Mouse (Mus musculus): ENCODE measurements around the gene Cd80. TPM values are rescaled to one million over a fixed set of nuclear protein-coding genes. Genes with fewer than 3 reads are reported as not detected.
A peak's percentile ranks its signal among the peaks of the same experiment; 100 is the strongest.

Cd80 gene
- polyA plus RNA-seq, 2 experiments, result 0.15 to 0.35 TPM

DNA sequence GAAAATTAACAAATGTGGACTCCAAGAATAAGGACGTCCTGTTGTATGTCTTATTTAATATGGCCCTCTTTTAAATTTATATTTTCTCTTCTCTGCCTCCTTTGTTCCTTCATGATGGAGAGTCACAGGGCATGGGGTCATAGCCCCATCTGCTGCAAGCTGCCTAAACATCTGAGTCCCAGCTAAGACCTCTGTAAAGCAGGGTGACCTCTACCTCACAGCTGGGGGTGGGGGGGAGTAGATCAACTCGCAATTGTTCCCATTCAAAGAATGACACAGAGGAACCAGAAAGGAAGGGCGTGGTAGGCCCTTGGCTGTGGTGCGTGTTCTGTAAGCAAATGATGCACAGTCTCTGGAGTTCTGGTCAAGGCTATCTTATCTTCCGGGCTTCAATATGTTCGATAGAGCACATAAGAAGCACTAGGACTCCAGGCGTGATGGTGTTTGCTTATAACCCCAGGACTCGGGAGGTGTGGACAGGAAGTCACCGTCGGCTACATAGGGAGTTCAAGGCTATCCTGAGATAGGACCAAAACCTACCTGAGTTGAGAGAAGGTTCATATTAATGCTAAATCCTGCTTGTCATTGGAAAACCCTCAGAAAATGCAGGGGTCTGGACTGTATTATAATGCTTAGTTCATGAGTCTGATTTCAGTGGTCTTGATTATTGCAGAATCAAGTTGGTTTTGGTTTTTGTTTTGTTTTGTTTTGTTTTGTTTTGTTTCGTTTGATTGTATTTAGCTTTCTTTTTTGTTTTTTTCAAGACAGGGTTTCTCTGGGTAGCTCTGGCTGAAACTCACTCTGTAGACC lies 16.5 kb downstream of the Cd80 start:
- TF ChIP-seq CTCF (IDR thresholded peaks at IDR 0.05; ENCODE audit: low read depth), result no peak
- no peak for TF ChIP-seq EP300 (IDR thresholded peaks at IDR 0.05; ENCODE audit: low read depth)
- peaks cover 26 to 42% of the 10 kb centered on the region in 2 experiments for H3K4me1 ChIP-seq (replicated peaks; ENCODE audit: control insufficient read depth in 2 of 2, insufficient read depth in 2 of 2, low read length in 1 of 2)
- no peaks in the 10 kb centered on the region for H3K27me3 ChIP-seq (ENCODE audit: control insufficient read depth, insufficient read depth, low read length)
- WGBS (ENCODE audit: insufficient replicate concordance), result 29% methylated on average over 11 of the region's 11 CpGs
- no peaks in the 10 kb centered on the region for H3K36me3 ChIP-seq (replicated peaks; ENCODE audit: control insufficient read depth, insufficient read depth, low read depth)
- no peak overlapping the region for H3K4me2 ChIP-seq (ENCODE audit: low read depth)
- 0 out of 2 replicates have a peak, but pooled peaks have one; percentile 9 for ATAC-seq (ENCODE audit: insufficient read depth)
- H3K27ac ChIP-seq, result no peak overlapping the region
- no peaks in the 10 kb centered on the region for H3K9me3 ChIP-seq (ENCODE audit: control insufficient read depth, low read length)
- no peak overlapping the region for H3K4me3 ChIP-seq (ENCODE audit: insufficient read depth in 1 of 2, low read depth in 2 of 2, low read length in 2 of 2)
- no peak for DNase-seq (ENCODE audit: low read depth in 3 of 3, low spot score in 3 of 3)
- H3K9ac ChIP-seq (replicated peaks), result no peak overlapping the region

DNA sequence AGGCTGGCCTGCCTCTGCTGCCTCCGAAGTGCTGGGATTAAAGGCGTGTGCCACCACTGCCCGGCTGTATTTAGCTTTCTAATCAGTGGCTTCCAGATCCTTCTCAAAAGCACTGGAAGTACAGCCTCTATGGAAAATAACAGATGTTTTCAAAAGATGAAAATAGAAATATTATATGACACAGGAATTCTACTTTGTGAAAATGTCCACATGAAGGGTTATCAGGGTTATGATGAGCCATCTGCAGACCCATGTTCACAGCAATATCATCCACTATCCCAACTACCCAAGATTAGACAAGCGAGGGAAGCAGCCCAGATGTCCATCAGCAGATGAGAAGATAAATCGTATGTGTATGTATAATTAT lies 17.1 kb downstream of the Cd80 start:
- Histone ChIP-seq H3K4me3 (ENCODE audit: insufficient read depth in 1 of 2, low read depth in 2 of 2, low read length in 2 of 2) (no peak overlapping the region), H3K36me3 (replicated peaks; ENCODE audit: control insufficient read depth, insufficient read depth, low read depth) (no peaks in the 10 kb centered on the region), H3K4me2 (ENCODE audit: low read depth) (no peak overlapping the region), H3K9ac (replicated peaks) (no peak overlapping the region), H3K9me3 (ENCODE audit: control insufficient read depth, low read length) (no peaks in the 10 kb centered on the region), H3K4me1 (replicated peaks; ENCODE audit: control insufficient read depth in 2 of 2, insufficient read depth in 2 of 2, low read length in 1 of 2) (peaks cover 25 to 38% of the 10 kb centered on the region in 2 experiments), H3K27me3 (ENCODE audit: control insufficient read depth, insufficient read depth, low read length) (no peaks in the 10 kb centered on the region), H3K27ac (no peak overlapping the region)
- TF ChIP-seq EP300 (IDR thresholded peaks at IDR 0.05; ENCODE audit: low read depth), result peak; percentile 51
- TF ChIP-seq CTCF (IDR thresholded peaks at IDR 0.05; ENCODE audit: low read depth), result no peak
- 29% methylated on average over 5 of the region's 5 CpGs for WGBS (ENCODE audit: insufficient replicate concordance)
- peak; percentile 64; the same call in 1 of the 2 replicates for ATAC-seq (ENCODE audit: insufficient read depth)
- no peak for DNase-seq (ENCODE audit: low read depth in 3 of 3, low spot score in 3 of 3)

DNA sequence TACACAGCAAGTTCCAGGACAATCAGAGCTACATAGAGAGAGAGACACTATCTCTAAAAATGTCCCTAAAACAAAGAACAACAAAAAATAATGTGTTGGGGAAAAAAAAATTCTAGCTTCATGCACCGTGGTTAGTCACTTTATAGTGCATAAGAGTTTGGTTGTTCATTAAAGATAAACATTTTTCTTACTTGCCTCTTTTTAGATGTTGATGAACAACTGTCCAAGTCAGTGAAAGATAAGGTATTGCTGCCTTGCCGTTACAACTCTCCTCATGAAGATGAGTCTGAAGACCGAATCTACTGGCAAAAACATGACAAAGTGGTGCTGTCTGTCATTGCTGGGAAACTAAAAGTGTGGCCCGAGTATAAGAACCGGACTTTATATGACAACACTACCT lies 18.3 kb downstream of the Cd80 start:
- Histone ChIP-seq H3K27ac (no peak overlapping the region), H3K9me3 (ENCODE audit: control insufficient read depth, low read length) (no peaks in the 10 kb centered on the region), H3K27me3 (ENCODE audit: control insufficient read depth, insufficient read depth, low read length) (no peaks in the 10 kb centered on the region), H3K36me3 (replicated peaks; ENCODE audit: control insufficient read depth, insufficient read depth, low read depth) (no peaks in the 10 kb centered on the region), H3K4me3 (ENCODE audit: insufficient read depth in 1 of 2, low read depth in 2 of 2, low read length in 2 of 2) (no peak overlapping the region), H3K9ac (replicated peaks) (no peak overlapping the region), H3K4me2 (ENCODE audit: low read depth) (no peak overlapping the region), H3K4me1 (replicated peaks; ENCODE audit: control insufficient read depth in 2 of 2, insufficient read depth in 2 of 2, low read length in 1 of 2) (peaks cover 21 to 31% of the 10 kb centered on the region in 2 experiments)
- 34% methylated on average over 5 of the region's 5 CpGs for WGBS (ENCODE audit: insufficient replicate concordance)
- no peak for TF ChIP-seq CTCF (IDR thresholded peaks at IDR 0.05; ENCODE audit: low read depth)
- peak; percentile 35; the same call in 1 of the 2 replicates for TF ChIP-seq EP300 (IDR thresholded peaks at IDR 0.05; ENCODE audit: low read depth)
- no peak for ATAC-seq (ENCODE audit: insufficient read depth)
- no peak for DNase-seq (ENCODE audit: low read depth in 3 of 3, low spot score in 3 of 3)

DNA sequence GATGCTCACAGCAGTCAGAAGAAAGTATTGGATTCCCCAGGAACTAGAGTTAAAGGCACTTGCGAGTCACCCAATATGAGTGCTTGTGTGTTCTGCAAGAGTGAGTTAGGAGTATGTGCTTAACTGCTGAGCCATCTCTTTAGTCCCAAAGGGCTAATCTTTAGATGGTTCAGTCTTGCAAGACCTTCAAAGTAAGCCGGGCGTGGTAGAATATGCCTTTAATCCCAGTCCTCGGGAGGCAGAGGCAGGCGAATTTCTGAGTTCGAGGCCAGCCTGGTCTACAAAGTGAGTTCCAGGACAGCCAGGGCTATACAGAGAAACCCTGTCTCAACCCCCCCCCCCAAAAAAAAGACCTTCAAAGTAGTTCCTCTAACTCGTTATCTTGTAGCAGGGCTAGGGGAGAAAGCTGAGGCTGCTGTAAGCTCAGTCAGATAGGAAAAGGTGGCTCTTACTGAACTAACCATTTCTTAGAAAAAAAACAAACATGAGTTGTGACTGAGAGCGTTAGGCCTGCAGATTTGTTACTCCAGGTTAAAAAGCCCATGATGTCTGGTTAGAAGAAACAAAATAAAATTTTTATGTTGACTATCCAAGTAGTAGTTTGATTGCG lies 19.4 kb downstream of the Cd80 start:
- H3K4me1 ChIP-seq (replicated peaks; ENCODE audit: control insufficient read depth in 2 of 2, insufficient read depth in 2 of 2, low read length in 1 of 2), result peaks cover 21 to 28% of the 10 kb centered on the region in 2 experiments
- DNase-seq (ENCODE audit: low read depth in 3 of 3, low spot score in 3 of 3), result no peak

DNA sequence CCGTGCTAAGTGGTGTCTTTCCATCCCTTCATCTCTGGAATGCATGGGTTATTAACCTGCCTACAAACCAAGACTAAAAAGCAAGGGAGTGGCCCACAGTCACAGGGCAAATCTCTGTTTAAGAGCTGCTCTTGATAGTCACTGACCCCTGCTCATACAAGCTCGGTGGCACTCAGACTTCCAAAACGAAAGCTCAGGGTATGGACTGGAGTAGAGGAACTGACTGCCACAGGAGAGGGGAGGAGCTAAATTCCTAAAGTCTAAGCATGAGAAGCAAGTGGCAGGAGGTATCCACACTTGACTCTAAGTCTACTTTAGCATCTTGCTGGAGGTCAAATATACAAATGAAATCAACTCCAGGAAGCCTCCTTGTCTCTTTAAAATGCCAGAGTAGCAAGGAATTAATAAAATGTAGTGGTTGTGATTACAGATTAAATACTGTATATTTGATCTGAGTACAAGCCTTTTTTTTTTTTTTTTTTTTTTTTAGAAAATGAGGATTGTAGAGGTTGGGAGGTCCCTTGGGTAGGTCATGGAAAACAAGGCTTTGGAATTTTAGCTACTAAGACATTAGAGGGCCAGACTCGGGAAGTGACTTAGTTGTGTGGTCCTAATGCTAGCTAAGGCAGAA lies 20.4 kb downstream of the Cd80 start:
- Histone ChIP-seq H3K36me3 (replicated peaks; ENCODE audit: control insufficient read depth, insufficient read depth, low read depth) (no peaks in the 10 kb centered on the region), H3K4me2 (ENCODE audit: low read depth) (peak overlapping the region; percentile 85), H3K9ac (replicated peaks) (peak overlapping the region; percentile 53), H3K27ac (no peak overlapping the region), H3K27me3 (ENCODE audit: control insufficient read depth, insufficient read depth, low read length) (no peaks in the 10 kb centered on the region), H3K4me3 (ENCODE audit: insufficient read depth in 1 of 2, low read depth in 2 of 2, low read length in 2 of 2) (peak overlapping the region; percentile 51 to 52; a peak in 3 of 4 replicates), H3K9me3 (ENCODE audit: control insufficient read depth, low read length) (no peaks in the 10 kb centered on the region), H3K4me1 (replicated peaks; ENCODE audit: control insufficient read depth in 2 of 2, insufficient read depth in 2 of 2, low read length in 1 of 2) (peaks cover 23 to 32% of the 10 kb centered on the region in 2 experiments)
- no peak for DNase-seq (ENCODE audit: low read depth in 3 of 3, low spot score in 3 of 3)
- TF ChIP-seq EP300 (IDR thresholded peaks at IDR 0.05; ENCODE audit: low read depth) (no peak), CTCF (IDR thresholded peaks at IDR 0.05; ENCODE audit: low read depth) (no peak)
- WGBS (ENCODE audit: insufficient replicate concordance), result 42% methylated on average over 4 of the region's 4 CpGs
- no peak for ATAC-seq (ENCODE audit: insufficient read depth)

More for the DNA sequence above, 19.4 kb downstream of the Cd80 start:
- Histone ChIP-seq H3K36me3 (replicated peaks; ENCODE audit: control insufficient read depth, insufficient read depth, low read depth) (no peaks in the 10 kb centered on the region), H3K4me2 (ENCODE audit: low read depth) (no peak overlapping the region), H3K27me3 (ENCODE audit: control insufficient read depth, insufficient read depth, low read length) (no peaks in the 10 kb centered on the region), H3K9ac (replicated peaks) (no peak overlapping the region), H3K4me3 (ENCODE audit: insufficient read depth in 1 of 2, low read depth in 2 of 2, low read length in 2 of 2) (no peak overlapping the region), H3K9me3 (ENCODE audit: control insufficient read depth, low read length) (no peaks in the 10 kb centered on the region), H3K27ac (no peak overlapping the region)
- TF ChIP-seq EP300 (IDR thresholded peaks at IDR 0.05; ENCODE audit: low read depth) (no peak), CTCF (IDR thresholded peaks at IDR 0.05; ENCODE audit: low read depth) (no peak)
- 59% methylated on average over 9 of the region's 9 CpGs for WGBS (ENCODE audit: insufficient replicate concordance)
- ATAC-seq (ENCODE audit: insufficient read depth), result no peak

Data from liver, embryonic 14.5 days (tissue).